Mouse (Mus musculus): ENCODE data around the gene Flii. TPM values are rescaled to one million over a fixed set of nuclear protein-coding genes. Genes with fewer than 3 reads are reported as not detected.

Flii gene
- polyA plus RNA-seq (2015; fragmentation: Nextera tagmentation; extraction: Ambion mirVana), result 68.3 and 73.6 TPM in 2 replicates

DNA sequence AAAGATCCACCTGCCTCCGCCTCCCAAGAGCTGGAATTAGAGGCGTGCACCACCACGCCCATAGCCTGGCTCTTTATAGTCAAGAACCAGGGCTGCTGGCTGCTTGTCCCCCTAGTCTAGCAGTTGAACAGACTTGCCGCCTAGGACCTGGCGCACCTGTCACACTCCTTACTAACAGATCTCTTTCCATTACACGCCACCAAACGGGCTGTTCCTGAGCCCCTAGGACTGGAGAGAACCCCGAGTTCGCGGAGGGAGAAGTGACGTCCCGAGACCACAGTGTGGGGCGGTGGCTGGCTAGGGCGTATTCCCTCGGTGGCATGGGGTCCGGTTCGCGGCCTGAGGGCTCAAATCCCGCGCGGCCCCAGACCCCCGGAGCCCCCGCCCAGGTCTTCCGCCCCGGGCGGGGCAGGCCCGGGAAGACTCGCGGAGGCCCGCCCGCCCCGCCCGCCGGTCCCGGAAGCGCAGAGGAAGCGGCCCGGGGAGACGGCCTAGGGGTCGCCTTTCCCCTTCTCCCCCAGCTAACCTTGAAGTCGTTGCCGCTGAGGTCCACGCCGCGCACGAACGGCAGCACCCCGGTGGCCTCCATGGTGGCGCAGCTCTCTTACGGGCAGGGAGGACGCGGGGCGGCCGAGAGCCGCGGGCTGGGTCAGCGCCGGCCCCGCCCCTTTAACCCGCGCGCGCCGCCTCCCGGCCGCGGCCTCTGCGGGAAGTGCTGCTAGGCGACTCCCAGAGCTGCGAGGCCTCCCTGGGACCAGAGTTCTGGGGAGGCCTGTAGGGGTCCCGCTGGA is at the start of gene Flii:
Gene Flii (minus strand): TSS at position 663 of the 791 bp plus-strand sequence.
- peak; percentile 80 for ATAC-seq (ENCODE audit: low FRiP score)
- H3K4me2 ChIP-seq, result peak within 1 kb of the TSS; percentile 85
- WGBS, result 1% methylated on average over 42 of the region's 71 CpGs
- no peaks in the 10 kb centered on the region for H3K27me3 ChIP-seq (replicated peaks)
- peaks cover 39% of the 10 kb centered on the region for H3K4me1 ChIP-seq
- peak within 1 kb of the TSS; percentile 92 for H3K27ac ChIP-seq (replicated peaks)
- no peaks in the 10 kb centered on the region for H3K9me3 ChIP-seq (replicated peaks)
- peaks cover 48% of the 10 kb centered on the region for H3K36me3 ChIP-seq
- peak within 1 kb of the TSS; percentile 85 for H3K4me3 ChIP-seq (replicated peaks)
- peak within 1 kb of the TSS; percentile 82 for H3K9ac ChIP-seq (replicated peaks)

DNA sequence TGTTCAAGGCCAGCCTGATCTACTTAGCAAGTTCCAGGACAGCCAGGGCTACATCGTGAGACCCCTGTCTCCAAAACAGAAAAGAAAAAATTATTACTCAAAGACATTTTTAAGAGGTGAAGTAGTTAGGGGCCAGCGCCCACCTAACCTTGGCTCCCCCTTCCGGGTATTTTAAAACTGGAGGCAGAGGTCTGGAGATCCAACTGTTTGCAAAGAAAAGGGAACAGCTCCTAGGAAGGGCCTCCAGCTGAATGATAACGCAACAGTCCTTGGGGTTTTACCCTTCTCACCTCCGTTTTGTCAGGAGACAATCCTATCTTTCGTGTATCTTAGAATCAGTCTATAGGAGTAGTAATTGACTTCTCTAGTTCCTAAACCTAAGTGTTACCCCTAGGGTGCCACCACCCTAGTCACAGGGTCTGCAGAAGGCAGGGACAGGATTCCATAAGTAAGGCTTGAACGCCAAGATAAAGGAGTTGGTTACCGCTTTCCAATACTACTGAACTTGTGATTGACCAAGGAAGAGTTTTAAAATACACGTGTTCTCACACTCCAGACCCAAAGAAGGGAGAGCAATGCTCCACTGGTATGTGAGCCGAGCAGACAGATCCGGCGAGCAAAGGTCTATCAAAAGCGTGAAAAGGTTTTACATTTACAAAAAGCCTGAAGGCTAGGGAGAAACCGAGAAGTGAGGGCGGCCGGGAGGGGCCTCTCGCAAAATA is 49.2 kb upstream of the Flii start:
- Histone ChIP-seq H3K27ac (replicated peaks) (peak overlapping the region; percentile 80; the same call in 1 of the 2 replicates), H3K36me3 (peaks cover 10% of the 10 kb centered on the region), H3K9me3 (replicated peaks) (no peaks in the 10 kb centered on the region), H3K4me1 (peaks cover 65% of the 10 kb centered on the region), H3K27me3 (replicated peaks) (no peaks in the 10 kb centered on the region), H3K9ac (replicated peaks) (peak overlapping the region; percentile 74), H3K4me3 (replicated peaks) (peak overlapping the region; percentile 59), H3K4me2 (peak overlapping the region; percentile 82)
- 5% methylated on average over 17 of the region's 17 CpGs for WGBS
- ATAC-seq (ENCODE audit: low FRiP score), result no peak

DNA sequence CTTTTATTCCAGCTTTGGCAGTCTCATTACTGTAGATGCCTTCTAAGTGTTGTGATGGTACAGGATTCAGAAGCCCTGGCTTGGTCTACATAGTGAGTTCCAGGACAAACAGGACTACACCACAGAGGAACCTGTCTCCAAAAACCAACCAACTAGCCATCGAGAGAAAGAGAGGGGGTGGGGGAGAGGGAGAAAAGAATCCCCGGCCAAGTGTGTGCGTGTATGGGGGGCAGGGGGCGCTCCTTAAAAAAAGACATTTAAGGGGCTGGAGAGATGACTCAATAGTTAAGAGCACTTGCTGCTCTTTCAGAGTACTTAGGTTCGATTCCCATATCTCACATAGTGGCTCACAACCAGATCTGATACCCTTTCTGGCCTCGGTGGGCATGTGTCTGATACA is 48.5 kb upstream of the Flii start:
- H3K9ac ChIP-seq (replicated peaks), result peak overlapping the region; percentile 74

DNA sequence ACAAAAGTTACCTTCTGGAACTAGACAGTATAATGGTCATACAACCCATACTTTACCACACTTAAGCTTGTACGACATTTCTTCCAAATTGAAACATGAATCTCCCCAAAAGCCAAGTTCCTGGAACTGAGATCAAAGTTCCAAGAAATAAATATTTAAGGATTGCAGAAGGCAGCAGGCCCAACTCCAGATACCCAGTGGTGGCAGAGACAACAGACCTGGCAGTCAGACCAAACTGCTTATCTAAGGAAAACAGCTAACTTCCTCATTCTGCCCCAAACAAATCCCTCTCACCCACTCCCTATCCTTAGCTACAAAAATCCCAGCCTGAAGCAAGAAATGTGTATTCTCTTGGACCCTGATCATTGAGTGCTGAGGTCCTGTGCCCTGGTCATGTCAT is 47.8 kb upstream of the Flii start:
- no peak overlapping the region for H3K4me3 ChIP-seq (replicated peaks)
- H3K27ac ChIP-seq (replicated peaks), result no peak overlapping the region
- ATAC-seq (ENCODE audit: low FRiP score), result no peak
- peaks cover 50% of the 10 kb centered on the region for H3K4me1 ChIP-seq
- WGBS, result 85% methylated on average over 1 of the region's 1 CpGs
- H3K9ac ChIP-seq (replicated peaks), result peak overlapping the region; percentile 14; the same call in 1 of the 2 replicates
- H3K9me3 ChIP-seq (replicated peaks), result no peaks in the 10 kb centered on the region
- H3K36me3 ChIP-seq, result peaks cover 9% of the 10 kb centered on the region
- peak overlapping the region; percentile 82; the same call in 1 of the 2 replicates for H3K4me2 ChIP-seq
- H3K27me3 ChIP-seq (replicated peaks), result no peaks in the 10 kb centered on the region

More for the DNA sequence above, 48.5 kb upstream of the Flii start:
- H3K27ac ChIP-seq (replicated peaks), result no peak overlapping the region
- 62% methylated on average over 6 of the region's 6 CpGs for WGBS
- H3K36me3 ChIP-seq, result peaks cover 10% of the 10 kb centered on the region
- ATAC-seq (ENCODE audit: low FRiP score), result no peak
- peak overlapping the region; percentile 59 for H3K4me3 ChIP-seq (replicated peaks)
- no peaks in the 10 kb centered on the region for H3K27me3 ChIP-seq (replicated peaks)
- peaks cover 58% of the 10 kb centered on the region for H3K4me1 ChIP-seq
- H3K4me2 ChIP-seq, result peak overlapping the region; percentile 82
- H3K9me3 ChIP-seq (replicated peaks), result no peaks in the 10 kb centered on the region

DNA sequence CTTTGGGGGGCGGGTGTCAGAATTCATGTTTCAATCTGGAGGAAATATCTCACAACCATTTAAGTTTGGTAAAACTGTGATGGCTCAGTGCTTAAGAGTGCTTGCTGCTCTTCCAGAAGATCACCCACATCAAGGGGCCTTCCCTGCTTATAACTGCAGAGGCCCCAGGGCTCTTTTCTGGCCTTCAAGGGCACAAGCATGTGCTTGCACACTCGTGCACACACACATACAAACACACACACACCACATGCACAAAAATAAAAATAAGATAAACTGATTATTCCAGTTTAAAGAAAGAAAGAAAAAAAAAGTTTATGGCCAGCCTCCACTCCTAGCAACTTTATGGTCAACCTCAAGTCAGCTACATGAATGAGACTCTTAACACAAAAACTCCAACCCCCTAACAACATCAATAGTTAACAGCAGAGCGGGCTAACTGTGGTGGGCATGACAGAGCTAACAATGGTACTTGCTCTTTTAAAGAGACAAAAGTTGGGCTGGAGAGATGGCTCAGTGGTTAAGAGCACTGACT is 47.2 kb upstream of the Flii start:
- 71% methylated on average over 3 of the region's 3 CpGs for whole genome bisulfite sequencing
- ATAC-seq (ENCODE audit: low FRiP score), result no peak
- peaks cover 2% of the 10 kb centered on the region for H3K36me3 ChIP-seq
- no peak overlapping the region for H3K4me2 ChIP-seq
- peaks cover 44% of the 10 kb centered on the region for H3K4me1 ChIP-seq
- H3K27me3 ChIP-seq (replicated peaks), result no peaks in the 10 kb centered on the region
- no peaks in the 10 kb centered on the region for H3K9me3 ChIP-seq (replicated peaks)
- H3K4me3 ChIP-seq (replicated peaks), result no peak overlapping the region
- no peak overlapping the region for H3K9ac ChIP-seq (replicated peaks)
- no peak overlapping the region for H3K27ac ChIP-seq (replicated peaks)

DNA sequence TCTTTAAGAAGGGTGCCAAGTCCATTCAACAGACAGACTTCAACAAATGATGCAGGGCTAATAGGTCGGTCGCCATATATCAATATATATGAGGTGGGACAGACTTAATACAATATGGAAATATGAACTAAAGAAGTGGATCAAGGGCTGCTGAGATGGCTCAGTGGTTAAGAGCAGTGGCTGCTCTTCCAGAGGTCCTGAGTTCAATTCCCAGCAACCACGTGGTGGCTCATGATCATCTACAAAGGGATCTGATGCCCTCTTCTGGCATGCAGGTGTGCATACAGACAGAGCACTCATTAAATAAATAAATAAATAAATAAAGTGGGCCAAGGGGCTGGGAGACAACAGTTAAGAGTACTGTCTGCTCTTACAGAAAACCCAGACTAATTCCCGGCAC is 45.1 kb upstream of the Flii start:
- Histone ChIP-seq H3K4me3 (replicated peaks) (no peak overlapping the region), H3K4me2 (no peak overlapping the region), H3K27me3 (replicated peaks) (no peaks in the 10 kb centered on the region), H3K36me3 (no peaks in the 10 kb centered on the region), H3K9me3 (replicated peaks) (no peaks in the 10 kb centered on the region), H3K9ac (replicated peaks) (no peak overlapping the region), H3K4me1 (peaks cover 28% of the 10 kb centered on the region), H3K27ac (replicated peaks) (no peak overlapping the region)
- 89% methylated on average over 4 of the region's 4 CpGs for WGBS
- ATAC-seq (ENCODE audit: low FRiP score), result no peak

DNA sequence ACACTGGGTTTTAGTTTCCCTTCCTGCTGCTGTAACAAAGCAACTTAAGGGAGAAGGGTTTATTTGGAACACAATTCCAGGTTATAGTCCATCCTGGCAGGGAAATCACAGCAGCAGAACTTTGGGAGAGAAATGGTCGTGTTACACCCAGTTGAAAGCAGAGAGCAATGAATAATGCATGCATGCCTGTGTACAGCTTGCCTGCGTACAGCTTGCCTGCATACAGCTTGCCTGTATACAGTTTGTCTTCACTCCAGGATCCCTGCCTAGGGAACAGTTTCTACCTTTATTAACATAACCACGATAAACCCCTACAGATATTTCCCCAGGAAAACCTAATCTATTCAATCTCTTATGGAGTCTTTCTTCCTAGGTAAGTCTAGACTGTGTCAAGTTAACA is 43.7 kb upstream of the Flii start:
- Histone ChIP-seq H3K9me3 (replicated peaks) (no peaks in the 10 kb centered on the region), H3K27ac (replicated peaks) (no peak overlapping the region), H3K4me3 (replicated peaks) (no peak overlapping the region), H3K27me3 (replicated peaks) (no peaks in the 10 kb centered on the region), H3K9ac (replicated peaks) (no peak overlapping the region), H3K36me3 (no peaks in the 10 kb centered on the region), H3K4me1 (peaks cover 19% of the 10 kb centered on the region), H3K4me2 (no peak overlapping the region)
- WGBS, result 74% methylated on average over 3 of the region's 3 CpGs
- ATAC-seq (ENCODE audit: low FRiP score), result no peak

DNA sequence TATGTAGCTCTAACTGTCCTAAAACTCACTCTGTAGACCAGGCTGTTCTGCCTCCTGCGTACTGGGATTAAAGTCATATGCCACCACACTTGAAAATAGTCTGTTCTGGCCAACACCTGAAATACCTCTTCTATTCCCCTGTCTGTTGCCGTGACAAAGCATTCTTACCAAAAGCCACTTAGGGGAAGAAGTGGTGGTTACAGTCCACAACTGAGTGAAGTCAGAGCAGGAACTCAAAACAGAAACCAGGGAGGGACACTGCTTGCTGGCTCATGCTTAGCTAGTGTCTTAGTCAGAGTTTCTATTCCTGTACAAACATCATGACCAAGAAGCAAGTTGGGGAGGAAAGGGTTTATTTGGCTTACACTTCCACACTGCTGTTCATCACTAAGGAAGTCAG is 42.3 kb upstream of the Flii start:
- no peak overlapping the region for H3K27ac ChIP-seq (replicated peaks)
- ATAC-seq (ENCODE audit: low FRiP score), result no peak
- peaks cover 6% of the 10 kb centered on the region; the same call in 1 of the 2 replicates for H3K4me1 ChIP-seq
- H3K27me3 ChIP-seq (replicated peaks), result no peaks in the 10 kb centered on the region
- no peak overlapping the region for H3K4me2 ChIP-seq
- WGBS, result 95% methylated on average over 2 of the region's 2 CpGs
- H3K9ac ChIP-seq (replicated peaks), result no peak overlapping the region
- H3K36me3 ChIP-seq, result no peaks in the 10 kb centered on the region
- no peaks in the 10 kb centered on the region for H3K9me3 ChIP-seq (replicated peaks)
- H3K4me3 ChIP-seq (replicated peaks), result no peak overlapping the region

DNA sequence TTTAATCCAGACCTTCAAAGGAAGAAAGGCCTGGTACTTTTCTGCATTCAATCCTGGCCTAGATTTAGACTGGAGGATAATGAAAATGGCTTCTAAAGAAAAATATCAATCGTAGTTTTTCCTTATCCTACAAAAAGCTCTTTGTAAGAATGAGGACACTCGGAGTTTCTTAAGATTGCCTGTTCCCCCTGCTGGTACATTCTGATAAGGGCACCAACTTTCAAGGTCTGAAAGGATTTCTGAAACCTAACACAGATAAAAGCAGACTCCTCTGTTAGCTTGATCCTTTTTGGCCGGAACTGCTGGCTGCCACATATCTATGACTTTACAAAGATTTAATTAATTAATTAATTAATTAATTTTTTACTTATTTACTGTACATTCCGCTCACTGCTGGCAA is 39.9 kb upstream of the Flii start:
- 95% methylated on average over 4 of the region's 4 CpGs for WGBS
- Histone ChIP-seq H3K4me2 (no peak overlapping the region), H3K27me3 (replicated peaks) (no peaks in the 10 kb centered on the region), H3K4me3 (replicated peaks) (no peak overlapping the region), H3K4me1 (no peaks in the 10 kb centered on the region), H3K27ac (replicated peaks) (no peak overlapping the region), H3K9ac (replicated peaks) (no peak overlapping the region), H3K9me3 (replicated peaks) (no peaks in the 10 kb centered on the region), H3K36me3 (peaks cover 3% of the 10 kb centered on the region)
- no peak for ATAC-seq (ENCODE audit: low FRiP score)

DNA sequence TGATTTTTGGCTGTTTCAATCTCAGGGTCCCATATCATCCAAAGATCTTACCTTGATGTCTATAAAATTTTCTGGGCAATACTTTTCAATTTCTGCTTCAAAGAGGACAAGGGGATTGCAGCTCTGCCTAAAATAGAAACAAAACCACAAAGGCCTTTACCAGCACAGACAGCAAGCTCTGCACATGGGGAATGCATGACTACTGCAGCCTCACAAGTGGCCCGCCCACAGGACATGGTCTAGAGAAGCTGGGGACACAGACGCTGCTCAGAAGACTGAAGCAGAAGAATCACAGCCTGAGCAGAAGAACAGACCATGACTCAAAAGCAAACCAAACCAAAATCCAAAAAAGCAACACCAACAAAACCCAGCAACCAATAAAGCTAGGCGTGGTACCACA is 34.6 kb upstream of the Flii start:
- ATAC-seq (ENCODE audit: low FRiP score), result no peak
- Histone ChIP-seq H3K9me3 (replicated peaks) (no peaks in the 10 kb centered on the region), H3K4me3 (replicated peaks) (no peak overlapping the region), H3K36me3 (peaks cover 34% of the 10 kb centered on the region), H3K27ac (replicated peaks) (no peak overlapping the region), H3K27me3 (replicated peaks) (no peaks in the 10 kb centered on the region), H3K4me2 (no peak overlapping the region), H3K9ac (replicated peaks) (no peak overlapping the region), H3K4me1 (no peaks in the 10 kb centered on the region)
- WGBS, result 90% methylated on average over 3 of the region's 3 CpGs

DNA sequence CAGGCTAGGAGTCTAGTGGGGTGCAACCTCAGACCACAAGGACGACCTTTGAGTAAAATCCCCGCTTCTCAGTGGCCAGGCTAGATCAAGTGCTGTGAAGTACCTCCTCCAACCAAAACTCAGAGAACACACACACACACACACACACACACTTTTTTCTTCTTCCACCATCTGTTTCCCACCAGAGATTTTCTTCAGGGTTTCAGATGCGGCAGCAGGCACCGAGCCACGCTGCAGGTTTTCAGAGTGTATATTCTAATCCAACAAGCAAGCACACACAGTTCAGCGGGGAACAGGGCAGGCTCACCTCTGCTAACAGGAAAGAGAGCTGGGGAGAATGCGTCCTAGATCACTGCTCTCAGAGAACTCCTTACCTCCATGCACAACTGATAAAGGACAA is 28.5 kb upstream of the Flii start:
- no peaks in the 10 kb centered on the region for H3K4me1 ChIP-seq
- H3K27ac ChIP-seq (replicated peaks), result no peak overlapping the region
- H3K9ac ChIP-seq (replicated peaks), result no peak overlapping the region
- no peak overlapping the region for H3K4me2 ChIP-seq
- ATAC-seq (ENCODE audit: low FRiP score), result no peak
- H3K9me3 ChIP-seq (replicated peaks), result no peaks in the 10 kb centered on the region
- peaks cover 60% of the 10 kb centered on the region for H3K36me3 ChIP-seq
- 97% methylated on average over 7 of the region's 7 CpGs for WGBS
- H3K27me3 ChIP-seq (replicated peaks), result no peaks in the 10 kb centered on the region
- no peak overlapping the region for H3K4me3 ChIP-seq (replicated peaks)

DNA sequence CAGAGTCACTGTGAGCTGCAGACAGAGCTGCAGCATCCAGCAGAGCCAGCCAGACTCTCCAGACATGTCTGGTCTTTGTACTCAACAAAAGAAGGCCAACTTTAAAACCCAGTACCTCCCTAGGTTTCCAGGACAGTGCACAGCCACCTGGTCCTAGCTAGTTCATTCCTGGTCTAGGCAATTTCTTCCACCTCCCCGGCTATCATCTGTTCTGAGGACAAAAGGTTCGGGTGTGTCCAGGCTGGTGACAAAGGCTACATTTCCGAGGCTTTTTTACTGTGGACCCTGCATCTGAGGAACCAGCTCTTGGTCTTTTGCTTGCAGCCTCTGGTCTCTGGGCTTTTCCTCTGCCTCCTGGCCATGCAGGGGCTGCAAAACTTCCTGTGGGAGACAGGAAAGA is 13.3 kb upstream of the Flii start:
- Histone ChIP-seq H3K4me3 (replicated peaks) (no peak overlapping the region), H3K27me3 (replicated peaks) (no peaks in the 10 kb centered on the region), H3K4me2 (no peak overlapping the region), H3K36me3 (peaks cover 59% of the 10 kb centered on the region), H3K9me3 (replicated peaks) (no peaks in the 10 kb centered on the region), H3K4me1 (no peaks in the 10 kb centered on the region), H3K27ac (replicated peaks) (no peak overlapping the region), H3K9ac (replicated peaks) (no peak overlapping the region)
- 79% methylated on average over 3 of the region's 3 CpGs for WGBS
- no peak for ATAC-seq (ENCODE audit: low FRiP score)

All from neural tube, embryonic 15.5 days (tissue).